Mouse (Mus musculus) heart, adult 18-20 months (tissue): ENCODE measurements around the gene Dab2ip. TPM values are rescaled to one million over a fixed set of nuclear protein-coding genes. Genes with fewer than 3 reads are reported as not detected.
A peak's percentile ranks its signal among the peaks of the same experiment; 100 is the strongest.

Experiments used
- DNase-seq, 2 experiments: peaks; one replicate each; pipeline ENCODE4 v3.0.0; 2021 to 2022; ENCODE audit warnings: mixed read lengths in 1 of 2
- total RNA-seq, 2 experiments: library from RNA; stranded (reverse); gene quantifications; 2 replicates each; pipeline ENCODE4 v1.2.3; 2021

Gene Dab2ip
- total RNA-seq, 2 experiments from 2014 or later, result 42.4 to 44.1 TPM

GRCm38 (mm10) chr2:35558826-35559550 is 922 bp downstream of the Dab2ip start:
- DNase-seq, result no peak

DNA sequence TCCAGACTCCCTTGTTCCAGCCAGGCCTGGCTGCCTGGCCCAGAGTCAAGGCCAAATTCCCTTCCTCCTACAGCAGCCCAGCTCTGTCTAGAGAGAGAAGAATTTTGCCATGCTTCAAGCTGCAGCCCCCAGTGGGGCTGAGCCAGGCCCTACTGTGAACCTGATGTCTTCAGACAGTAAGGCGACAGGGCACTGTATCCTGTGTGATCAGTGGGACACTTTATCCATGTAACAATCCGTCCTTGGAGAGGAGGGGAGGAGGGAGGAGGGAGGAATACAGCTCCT is 1.4 kb downstream of the Dab2ip start:
- DNase-seq, result peak; percentile 29 to 51

GRCm38 (mm10) chr2:35563722-35564121 is 5.7 kb downstream of the Dab2ip start:
- peak; percentile 54 to 64 for DNase-seq

- DNase-seq, result no peak
These were observed 7.2 kb downstream of the Dab2ip start for GRCm38 (mm10) chr2:35565051-35565836.

DNA sequence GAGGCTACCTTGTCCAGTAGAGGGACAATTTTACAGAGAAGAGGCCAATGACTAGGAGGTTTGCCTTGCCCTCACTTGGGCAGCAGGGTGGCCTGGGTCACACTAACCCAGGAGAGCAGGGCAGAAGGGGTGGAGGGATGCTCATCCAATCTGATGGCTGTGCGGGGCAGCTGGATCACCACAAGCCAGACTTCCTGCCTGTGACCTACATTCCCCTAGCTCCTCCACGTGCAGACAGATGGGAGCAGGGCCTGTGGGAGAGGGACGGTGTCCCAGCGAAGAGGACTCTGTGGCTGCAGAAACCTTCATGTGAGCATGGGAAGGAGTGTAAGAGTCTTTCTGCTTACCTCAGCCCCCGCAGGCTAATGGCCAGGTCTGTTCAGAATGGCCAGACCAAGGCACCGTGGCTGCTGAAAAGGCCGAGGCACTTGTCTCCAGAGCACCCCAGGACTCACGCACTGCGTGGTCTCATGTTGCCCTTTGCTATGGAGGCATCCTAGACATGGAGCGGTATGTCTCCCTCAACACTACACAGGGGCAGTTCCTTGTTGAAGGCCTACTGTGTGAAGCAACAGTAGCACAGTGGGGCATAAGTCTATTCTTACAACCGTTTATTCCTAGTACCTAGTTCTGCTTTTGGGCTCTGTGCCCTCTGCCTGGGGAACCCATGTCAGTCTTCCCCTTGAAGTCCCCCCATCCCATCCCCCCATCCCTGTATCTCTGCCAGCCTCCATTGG is 9.1 kb downstream of the Dab2ip start:
- DNase-seq, result peak in 1 of 2 experiments; percentile 50

- no peak for DNase-seq
These were observed 9.7 kb downstream of the Dab2ip start for GRCm38 (mm10) chr2:35567694-35568149.

DNA sequence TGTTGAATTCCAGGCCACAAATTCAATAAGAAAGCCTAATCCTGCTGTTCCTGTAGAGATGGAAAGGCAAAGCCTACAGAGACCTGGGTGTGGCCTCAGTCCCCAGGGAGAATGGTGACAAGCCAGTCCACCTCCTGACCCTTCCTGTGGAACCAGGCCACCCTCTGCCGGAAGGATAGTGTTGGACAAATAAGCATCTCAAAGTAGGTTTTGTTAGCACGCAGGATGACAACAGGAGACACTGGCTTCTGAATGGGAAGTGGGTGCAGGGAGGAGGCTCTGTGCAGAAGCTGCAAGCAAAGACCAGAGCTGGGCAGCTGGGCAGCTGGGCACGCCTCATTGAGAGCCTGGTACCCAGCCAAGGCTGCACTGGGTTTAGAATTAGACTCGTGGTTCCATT is 12.7 kb downstream of the Dab2ip start:
- DNase-seq, result peak in 1 of 2 experiments; percentile 37

- DNase-seq, result no peak
These were observed 16.6 kb downstream of the Dab2ip start for GRCm38 (mm10) chr2:35574643-35575042.

DNA sequence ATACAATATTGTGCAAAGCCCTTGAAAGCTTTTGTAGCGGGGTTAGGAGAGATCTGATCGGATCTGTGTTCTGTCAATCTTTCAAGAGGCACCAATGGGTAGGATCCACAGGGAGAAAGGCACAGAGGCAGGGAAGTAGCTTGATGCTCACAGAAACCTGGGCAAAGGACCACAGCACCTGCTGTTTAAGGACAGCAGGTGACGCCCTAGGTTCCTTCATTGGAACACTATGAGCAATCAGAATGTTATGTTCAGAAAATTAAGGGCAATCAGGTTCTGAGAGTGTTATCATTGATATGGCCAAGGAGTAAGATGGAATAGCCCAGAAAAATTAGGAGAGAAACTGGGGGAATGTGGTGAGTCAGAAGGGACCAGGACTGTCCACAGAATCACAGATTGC is 18.6 kb downstream of the Dab2ip start:
- DNase-seq, result no peak

DNA sequence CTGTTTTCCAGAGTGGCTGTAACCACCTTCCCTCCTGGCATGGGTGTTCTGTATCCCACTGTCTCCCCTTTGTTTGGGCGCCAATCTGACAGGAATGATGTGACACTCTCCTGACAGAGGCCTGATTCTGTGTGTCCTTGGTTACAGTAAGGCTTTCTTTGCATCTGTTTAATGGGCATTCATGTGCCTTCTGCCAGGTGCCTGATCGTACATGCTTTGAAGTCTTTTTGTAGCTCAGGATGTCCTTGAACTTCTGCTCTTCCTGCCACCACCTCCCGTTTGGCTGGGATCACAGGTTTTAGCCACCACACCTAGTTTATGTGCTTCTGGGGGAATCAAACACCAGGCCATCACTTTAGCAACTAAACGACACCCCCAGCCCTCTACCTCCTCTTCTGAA is 22.0 kb downstream of the Dab2ip start:
- no peak for DNase-seq

DNA sequence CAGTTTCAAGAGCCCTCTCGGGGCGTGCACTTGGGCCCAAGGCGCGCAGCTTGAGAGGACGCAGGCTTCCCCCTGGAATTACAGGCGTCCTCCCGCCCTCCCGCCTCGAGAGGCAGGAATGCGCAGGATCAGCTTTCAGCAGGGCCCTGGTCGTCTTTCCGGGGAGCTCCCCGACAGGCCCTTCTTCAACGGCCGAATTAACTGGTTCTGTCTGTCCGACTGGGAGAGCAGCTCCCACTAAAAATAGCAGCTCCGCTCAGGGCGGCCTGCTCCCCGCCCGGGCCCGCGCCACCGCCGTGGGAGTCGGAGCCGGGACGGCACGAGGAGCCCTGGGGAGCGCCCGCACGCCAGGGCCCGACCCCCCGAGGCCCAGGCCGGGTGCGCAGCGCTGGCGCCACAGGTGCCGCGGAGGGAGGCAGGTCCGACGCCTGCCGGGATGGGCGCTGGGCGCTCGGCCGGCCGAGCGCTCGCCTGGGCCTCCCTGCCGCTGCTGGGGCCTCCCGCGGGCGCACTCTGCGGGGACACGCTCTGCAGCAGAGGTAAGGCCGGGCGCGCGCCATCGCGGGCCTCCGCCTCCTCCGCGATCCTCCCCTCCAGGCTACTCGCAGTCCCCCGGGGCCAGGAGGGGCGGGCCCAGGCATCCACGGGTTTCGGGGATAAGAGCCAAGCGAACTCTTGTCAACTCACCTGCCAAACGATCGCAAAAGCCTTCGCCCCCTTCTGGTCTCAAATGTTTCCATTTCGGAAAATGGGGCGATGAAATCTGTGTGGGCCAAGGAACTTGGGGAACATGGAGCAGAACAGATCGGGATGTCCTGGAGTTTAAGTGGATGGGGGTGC is 23.7 kb downstream of the Dab2ip start:
- DNase-seq, result peak; percentile 80 to 82

DNA sequence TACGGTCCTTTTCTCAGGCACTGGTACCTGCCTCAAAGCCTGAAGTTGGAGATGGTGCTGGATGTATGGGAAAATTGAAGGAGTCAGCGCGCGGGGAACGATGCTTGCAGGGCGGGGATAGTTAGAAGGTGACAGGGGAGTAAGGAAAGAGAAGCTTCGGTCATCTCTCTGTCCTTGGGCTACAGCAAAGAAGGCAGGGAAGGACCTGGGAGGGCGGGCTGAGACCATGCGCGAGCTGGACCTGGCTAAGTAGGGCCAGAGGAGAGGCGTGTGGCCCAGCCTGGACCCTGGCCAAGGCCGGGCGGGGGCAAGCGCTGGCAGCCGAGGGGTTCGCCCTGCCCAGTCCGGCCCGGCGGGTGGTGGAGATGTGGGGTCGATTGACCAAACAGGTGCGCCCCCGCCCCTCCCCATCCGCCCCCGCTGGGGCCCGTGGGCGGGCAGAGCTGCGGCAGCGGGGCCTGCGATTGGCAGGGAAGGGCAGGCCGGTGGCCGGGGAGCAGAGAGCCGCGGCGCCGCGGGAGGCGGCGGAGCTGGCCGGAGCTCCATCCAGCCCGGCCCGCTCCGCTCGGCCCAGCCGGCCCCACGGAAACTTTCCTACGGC is 24.4 kb downstream of the Dab2ip start:
- peak; percentile 83 to 84 for DNase-seq

GRCm38 (mm10) chr2:35583406-35583805 is 25.3 kb downstream of the Dab2ip start:
- DNase-seq, result peak in 1 of 2 experiments; percentile 14

DNA sequence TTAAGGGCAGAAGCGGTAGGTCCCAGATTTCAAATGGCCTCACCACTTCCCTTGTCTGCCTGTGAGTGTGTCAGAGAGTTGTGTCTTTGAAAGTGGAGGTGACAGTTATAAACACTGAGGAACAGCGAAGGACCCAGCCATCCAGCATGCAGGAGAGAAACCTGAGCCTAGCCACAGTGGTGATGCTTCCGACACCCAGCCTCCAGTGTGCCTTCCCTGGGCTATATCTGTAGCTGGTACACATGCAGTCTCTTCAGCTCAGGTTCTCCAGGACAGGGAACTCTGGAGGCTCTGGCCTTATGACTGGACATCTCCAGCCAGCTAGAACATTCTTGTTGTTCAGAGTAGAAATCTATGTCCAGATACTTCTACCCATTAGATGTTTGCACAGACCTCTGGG is 25.9 kb downstream of the Dab2ip start:
- no peak for DNase-seq

GRCm38 (mm10) chr2:35588368-35588767 is 30.3 kb downstream of the Dab2ip start:
- peak; percentile 62 to 83 for DNase-seq

DNA sequence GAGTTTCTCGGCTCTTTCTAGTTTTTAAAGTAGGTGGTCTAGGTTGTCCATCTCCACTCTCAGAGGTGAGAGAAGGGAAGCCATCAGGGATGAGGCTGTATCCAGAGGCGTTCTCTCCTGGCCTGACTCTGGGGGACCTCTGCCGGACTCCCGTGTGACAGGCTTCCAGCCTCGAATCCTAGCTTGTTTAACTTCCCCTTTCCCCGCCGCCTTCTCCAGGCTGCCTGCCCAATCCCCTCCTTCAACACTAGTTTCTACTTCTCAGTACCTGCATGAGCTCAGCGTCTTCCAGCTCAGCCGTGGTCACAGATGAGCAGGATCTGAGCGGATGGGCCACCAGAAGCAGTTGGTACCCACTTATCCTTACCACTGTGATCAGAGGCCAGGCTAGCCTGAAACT is 31.3 kb downstream of the Dab2ip start:
- DNase-seq, result no peak

DNA sequence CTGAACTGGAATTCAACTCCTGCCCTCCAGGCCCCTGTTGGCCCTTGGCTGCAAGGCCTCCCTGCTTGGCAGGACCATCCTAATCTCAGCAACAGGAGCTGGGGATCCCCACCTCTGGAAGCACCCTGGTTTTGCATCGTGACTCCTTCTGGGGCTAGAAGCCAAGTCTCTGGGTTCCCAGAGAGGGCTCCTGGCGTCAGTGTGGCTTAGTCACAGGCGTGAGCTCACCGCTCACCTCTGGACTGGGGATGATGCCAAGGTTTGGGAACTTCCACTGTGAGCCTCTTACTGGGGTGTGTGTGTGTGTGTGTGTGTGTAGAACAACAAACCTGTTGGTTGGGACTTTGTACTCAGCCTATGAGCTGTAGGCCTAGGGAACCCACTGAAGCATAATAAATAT is 31.7 kb downstream of the Dab2ip start:
- DNase-seq, result peak; percentile 80 to 87

GRCm38 (mm10) chr2:35591961-35592724 is 34.1 kb downstream of the Dab2ip start:
- peak; percentile 26 to 62 for DNase-seq

DNA sequence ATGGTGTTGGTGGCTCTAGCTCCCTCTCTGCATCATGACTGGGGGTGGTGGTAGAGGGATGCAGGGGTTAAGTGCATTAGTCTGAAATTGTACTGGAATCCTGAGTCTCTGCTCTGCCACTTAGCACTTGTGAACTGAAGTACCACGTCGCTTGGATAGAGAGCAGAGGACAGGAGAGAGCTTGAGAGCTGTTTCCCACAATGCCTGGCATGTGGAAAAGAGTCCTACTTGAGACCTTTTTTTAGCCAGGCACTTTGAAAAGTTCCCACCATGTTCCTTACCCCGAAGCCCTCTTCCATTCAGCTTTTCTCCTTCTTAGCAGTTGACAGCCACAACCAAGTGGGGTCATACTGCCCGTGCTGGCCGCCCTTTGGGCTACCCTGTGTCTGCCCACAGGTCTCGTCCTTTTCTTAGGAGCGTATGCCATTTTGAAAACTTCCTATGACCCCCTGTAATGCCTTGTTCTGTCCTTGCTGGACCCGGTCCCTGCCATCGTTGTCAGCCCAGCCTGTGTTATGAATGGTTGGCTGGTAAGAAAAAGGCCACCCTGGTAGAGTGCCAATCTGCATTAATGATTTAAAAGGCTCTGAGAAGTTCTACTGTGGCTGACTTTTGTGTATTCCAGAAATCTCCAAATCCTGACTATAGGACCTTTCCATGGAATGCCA is 34.8 kb downstream of the Dab2ip start:
- DNase-seq, result no peak

- no peak for DNase-seq
These were observed 35.8 kb downstream of the Dab2ip start for GRCm38 (mm10) chr2:35593889-35594288.
